Mouse (Mus musculus): ENCODE data around the gene 4930442H23Rik.
A peak's percentile ranks its signal among the peaks of the same experiment; 100 is the strongest.
"Not testable (repeated sequence)": the region's sequence is repeated elsewhere in the genome, so short reads cannot be mapped to it uniquely, and the experiment has no call there.

4930442H23Rik gene

DNA sequence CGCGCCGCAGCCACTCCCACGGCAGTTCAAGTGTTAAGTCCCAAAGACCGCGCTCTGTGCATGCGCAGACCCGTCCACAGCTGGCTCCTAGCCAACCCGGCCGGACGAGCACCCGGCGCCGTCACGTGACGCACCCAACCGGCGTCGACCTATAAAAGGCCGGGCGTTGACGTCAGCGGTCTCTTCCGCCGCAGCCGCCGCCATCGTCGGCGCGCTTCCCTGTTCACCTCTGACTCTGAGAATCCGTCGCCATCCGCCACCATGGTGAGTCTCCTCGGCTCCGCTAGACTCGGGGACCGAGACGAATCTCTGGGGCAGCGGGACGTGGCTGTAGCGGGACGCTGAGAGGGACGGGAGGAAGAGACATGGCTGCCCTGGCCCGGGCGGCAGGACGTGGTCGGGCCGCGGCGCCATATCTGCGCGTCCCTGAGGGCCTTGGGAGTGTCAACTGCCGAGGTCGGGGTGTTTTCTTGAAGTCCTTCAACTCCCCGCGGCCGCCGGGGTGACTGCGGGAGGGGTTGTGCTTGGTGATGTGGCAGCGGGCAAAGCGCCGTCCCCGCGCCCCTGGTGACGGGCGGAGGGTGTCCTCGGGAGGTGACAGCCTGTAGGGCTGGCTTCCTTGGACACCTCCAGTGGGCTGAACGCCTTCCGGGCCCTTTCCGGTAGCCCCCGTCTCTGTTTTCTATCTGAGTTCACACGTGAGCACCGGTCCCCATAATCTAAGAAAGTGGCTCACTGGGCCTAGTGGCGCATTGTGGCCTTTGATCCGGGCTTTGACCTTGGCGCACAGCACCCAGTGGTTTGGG, 7.0 kb downstream of the 4930442H23Rik start, which contains the start of gene Eef2:
TSS of gene Eef2 (plus strand) at position 166 of the 806 bp plus-strand sequence.
- DNase-seq (ENCODE audit: low spot score): peak; percentile 96

DNA sequence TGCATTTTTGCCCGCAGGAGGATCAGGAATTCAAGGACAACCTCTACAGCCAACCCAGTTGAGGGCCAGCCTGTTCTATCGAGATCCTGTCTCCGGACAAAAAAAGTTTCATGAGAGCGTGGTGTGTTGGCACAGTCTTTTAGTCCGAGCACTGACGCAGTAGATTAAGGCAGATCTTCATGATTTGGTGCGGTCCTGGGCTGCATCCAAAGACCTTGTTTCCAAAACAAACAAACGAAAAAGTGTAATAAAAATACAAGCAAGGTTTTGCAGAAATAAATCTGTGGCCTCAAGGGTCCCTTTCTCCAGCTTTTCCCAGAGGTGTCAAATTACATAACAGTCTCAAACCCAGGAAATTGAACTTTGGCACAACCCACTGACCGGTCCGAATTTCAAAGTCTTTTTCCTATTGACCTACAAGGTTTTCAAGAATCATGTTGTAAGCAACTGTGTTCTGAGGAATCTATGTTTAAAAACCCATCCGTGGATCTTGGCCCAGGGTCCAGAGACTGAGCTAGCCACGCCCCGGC, 7.6 kb downstream of the 4930442H23Rik start:
- no peak for DNase-seq (ENCODE audit: low spot score)

DNA sequence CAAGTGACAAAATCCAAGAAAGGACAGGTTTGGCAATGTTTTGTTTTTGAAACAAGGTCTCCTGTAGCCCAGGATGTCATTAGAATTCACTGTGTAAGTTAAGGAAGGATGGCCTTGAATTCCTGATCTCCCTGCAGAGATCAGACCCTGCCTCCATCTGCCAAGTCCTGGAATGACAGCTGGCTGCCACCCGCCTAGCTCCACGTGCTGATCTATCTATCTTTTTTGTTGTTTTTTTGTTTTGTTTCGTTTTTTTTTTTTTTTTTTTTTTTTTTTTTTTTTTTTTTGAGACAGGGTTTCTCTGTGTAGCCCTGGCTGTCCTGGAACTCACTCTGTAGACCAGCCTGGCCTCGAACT, 8.3 kb downstream of the 4930442H23Rik start:
- DNase-seq (ENCODE audit: low spot score): not testable (repeated sequence)

DNA sequence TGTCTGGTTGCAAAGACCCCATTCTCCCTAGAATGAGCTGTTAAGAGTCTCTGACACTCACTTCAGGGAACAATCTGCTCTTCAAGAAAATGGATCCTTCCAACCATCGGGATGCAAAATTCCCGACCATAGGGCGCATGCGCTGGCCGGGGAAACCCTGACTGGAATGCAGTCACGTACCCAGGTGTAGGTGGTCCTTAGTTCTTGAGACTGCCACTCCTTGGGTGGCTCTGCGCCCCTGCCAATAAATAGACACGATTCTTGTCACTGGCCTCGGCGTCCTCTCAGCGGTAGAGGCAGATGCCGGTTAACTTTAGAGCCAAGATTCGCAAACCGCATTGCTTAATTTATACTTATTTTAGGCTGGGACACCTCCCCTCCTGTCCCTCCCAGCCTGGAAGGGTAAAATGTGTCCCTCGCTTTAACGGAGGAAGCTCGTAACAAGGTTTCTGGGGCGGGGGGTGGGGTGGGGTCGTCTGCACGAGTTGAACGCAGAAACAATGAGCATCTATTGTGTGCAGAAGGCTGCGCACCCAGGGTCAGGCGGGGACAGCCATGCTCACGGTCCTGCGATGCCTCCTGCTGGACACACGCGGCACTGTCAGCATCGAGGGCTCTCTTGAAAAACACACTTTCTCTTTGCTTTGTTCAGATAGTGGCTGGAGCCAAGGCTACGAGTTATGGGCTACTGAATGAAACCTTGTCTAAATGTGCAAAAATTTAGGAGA, 8.9 kb downstream of the 4930442H23Rik start:
- peak; percentile 86 for DNase-seq (ENCODE audit: low spot score)

DNA sequence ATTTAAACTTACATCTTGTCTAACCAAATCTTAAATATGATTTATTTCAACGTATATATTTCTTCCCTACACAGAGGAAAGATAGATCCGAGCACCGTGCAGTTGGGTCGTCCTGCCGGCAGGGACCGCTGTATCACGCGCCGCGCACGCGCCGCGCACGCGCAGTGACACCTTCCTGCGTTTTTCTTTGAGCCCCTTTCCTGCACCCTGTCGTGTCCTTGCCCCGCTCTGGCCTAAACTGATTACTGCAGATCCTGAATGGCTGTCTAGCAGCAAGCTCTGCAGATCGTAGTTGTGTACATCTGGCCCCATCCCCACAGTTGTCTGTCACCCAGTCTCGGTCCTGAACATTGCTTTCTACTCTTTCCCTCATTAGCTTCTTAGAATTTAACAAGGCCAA, 10.5 kb downstream of the 4930442H23Rik start:
- peak; percentile 85 for DNase-seq (ENCODE audit: low spot score)

DNA sequence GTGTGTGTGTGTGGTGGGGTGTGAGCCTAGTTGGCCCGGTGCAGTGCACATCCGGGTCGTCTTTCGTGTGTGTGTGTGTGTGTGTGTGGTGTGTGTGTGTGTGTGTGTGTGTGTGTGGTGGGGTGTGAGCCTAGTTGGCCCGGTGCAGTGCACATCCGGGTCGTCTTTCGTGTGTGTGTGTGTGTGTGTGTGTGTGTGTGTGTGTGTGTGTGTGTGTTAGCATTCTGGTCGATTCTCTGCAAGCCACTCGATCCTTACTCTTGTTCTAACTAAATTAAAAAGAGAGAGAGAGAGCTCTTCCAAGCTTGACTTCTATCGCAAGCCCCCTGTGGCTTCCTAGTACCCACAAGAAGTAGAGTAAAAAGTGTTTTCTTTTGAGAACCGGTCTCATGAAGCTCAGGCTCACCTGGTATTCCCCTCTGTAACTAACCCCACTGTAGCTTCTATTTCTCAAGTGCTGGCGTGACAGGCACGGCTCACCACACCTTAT, 14.2 kb downstream of the 4930442H23Rik start:
- peak; percentile 82 for DNase-seq (ENCODE audit: low spot score)

DNA sequence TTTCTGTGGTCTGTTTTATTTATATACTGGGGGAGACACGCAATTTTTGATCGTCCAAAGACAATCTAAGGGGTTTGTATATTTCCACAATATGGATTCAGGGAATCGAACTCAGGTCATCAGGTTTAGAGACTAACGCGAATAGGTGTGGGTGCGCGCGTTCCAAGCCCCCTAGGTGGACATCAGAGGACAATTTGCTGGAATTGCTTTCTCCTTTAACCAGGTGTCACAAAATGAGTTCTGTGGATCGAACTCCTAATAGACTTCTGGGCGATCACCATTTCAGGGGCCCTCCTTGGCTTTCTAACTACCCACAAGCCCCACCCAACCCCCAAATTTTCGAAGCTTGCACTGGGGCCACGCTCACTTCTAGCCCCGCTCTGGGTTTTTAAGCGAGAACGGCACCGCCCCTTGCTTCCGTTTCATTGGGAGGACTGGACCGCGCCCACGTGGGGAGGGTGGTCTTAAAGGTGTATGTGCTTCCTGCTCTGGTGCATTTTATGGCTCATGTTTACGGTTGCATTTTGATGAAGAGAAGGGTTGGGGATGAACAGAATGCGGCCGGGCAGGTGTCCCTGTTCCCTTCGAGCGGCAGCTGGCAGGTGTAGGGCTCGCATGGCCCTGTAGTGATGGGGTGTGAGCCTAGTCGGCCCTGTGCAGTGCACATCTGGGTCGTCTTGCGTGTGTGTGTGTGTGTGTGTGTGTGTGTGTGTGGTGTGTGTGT, 15.0 kb downstream of the 4930442H23Rik start:
- DNase-seq (ENCODE audit: low spot score): peak; percentile 81

DNA sequence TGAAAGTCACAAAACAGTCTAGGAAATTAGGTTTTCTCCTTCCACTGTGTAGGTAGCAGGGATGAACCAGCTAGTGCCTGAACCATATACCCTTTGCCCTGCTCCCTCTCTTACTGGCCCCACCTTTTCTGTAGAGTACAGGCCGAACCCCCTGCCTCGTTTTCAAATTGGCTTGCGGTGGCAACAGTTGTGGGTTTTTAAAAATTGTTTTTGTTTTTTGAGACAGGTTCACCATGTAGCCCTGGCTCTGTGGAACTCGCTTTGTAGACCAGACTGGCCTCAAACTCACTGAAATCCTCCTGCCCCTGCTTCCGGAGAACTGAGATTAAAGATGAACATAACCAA, 15.6 kb downstream of the 4930442H23Rik start:
- DNase-seq (ENCODE audit: low spot score): peak; percentile 87

DNA sequence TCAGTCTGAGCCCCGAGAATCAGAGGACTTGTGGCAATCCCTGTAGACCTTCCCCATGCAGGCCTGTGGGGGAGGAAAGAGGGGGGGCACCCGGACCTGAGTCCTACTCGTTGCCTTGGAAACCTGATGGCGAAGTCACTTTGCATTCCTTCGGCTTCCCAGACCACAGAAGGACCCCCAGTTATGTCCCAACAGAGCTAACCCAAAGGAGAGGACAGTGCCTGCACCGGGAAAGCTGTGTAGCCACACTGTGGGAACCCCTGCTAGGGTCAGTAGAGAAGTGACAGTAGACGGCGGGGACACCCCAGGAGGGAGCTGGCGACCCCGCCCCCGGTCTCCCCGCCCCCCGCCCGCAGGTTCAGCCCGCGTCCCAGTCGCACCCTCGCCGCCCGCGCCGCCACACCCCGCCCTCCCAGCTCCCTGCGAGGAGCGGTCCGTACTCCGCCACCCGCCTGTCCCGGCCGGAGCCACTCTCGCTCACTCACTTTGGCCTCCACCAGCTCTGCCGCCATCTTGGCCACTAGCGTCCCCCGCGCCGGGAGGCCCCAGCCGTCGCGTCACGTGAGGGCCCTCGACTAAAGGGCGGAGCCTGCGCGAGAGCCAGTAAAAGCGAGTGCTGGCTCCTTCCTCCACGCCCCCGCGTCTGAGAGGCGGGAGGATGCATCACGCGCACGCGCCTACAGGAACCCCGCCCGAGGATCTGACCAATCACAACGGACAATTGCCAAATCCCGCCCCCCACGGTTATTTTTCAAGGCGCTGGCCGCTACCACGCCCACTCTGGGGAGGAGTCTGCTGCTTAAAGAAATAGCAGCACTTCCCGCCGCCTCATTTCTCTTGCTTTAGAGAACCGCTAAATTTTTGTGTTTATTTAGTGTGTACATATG, 16.2 kb downstream of the 4930442H23Rik start, which contains the start of gene Pias4:
TSS of gene Pias4 (minus strand) at position 724 of the 887 bp plus-strand sequence.
- peak; percentile 100 for DNase-seq (ENCODE audit: low spot score)

DNA sequence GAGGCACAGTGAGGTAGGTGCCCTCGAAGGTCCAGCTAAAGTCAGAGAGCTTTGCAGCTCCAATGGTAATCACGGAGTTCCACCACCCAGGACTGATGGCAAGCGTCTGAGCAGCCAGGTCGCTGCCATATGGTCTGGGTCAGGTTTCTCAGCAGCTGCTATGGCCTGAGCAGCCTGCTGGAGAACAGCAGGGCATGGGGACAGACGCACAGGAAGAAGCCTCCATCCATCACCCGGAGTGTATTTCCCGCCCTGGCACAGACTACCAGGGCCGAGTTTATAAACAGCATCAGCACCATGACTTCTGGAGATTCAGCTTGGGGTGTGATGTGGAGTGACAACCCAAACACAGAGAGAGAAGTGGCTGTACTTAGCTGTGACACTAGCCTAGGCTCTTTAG, 18.5 kb downstream of the 4930442H23Rik start:
- DNase-seq (ENCODE audit: low spot score): no peak

DNA sequence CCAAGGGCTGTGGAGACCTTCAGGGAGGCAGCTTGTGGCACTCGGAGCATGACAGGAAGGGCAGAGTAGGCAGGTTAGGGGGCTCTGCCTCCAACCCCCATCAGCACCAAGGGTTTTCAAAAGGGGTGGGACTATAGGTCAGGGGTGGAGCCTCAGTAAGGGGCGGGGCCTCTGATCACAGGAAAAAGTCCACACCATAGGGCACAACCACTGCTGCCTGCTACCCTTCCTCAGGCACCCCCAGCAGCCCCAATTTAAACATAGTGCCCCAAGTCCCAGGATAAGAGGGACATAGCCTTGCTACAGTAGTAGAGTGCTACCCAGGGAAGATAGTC, 21.4 kb downstream of the 4930442H23Rik start:
- DNase-seq (ENCODE audit: low spot score): no peak

DNA sequence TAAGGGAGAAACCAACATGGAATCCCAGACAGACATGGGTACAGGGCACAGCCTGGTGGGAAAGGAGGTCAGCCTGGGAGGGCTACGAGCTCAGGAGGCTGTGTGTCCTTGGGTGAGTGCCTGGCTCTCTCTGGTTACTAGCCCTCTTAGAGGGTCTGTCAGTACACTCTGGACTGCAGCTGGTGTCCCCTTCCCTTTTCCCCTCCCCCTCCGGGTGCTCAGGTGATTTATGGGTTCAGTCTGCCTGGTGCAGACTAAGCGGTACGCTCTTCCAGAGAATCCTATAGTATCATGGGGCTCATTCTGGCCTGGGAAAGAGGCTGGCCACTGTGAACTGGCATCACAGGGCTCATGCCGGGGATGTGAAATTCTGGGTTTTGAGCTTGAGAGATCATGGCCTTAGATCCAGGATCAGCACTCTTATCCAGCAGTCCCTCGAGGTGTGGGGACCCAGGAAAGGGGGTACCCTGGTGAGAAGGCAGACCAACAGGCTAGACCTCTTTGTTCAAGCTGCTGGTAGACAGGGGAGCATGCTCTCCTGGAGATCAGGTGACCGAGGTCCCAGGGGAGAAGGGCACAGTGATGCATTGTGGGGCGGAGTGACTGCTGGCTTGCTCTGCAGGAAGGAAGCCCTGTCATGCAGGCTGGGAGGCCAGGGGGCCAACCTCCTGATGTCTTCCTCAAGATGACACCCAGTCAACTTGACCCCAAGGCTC, 21.9 kb downstream of the 4930442H23Rik start:
- peak; percentile 26 for DNase-seq (ENCODE audit: low spot score)

DNA sequence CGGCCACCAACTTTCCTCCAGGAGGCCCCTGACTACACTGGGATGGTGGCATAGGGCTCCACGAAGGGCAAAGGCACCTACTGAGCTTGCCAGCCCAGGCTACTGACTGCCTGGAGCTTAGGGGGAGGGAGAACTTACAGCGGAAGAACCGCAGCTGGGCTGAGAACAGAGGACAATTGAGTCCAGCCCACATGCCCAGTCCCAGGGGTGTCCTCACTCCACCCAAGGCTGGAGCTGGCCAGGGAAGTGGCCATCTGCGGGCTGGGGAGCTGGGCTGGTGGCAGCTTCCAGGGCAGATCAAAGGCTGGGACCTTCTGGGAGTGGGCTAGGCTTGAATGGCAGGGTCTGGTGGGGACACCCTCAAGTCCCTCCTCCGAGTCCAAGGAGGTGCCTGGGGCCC, 28.9 kb downstream of the 4930442H23Rik start:
- no peak for DNase-seq (ENCODE audit: low spot score)

DNA sequence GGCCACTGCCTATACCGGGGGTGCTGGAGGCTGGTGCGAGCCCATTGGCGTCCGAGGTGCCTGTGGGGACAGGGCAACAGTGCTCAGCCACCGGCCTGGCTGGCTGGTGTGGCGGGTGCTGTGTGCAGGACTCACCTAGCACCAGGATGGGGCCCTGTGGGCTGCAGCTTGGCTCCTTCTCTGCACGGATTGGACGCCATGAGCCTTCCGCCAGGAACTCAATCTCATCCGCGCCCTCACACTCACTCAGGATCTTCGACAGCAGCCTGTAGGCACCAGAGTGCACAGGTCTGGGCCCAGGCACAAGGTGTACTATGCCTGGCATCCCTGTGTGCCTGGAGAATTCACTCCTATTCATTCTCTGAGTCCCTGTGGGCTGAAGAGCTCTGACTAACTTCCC, 29.3 kb downstream of the 4930442H23Rik start:
- no peak for DNase-seq (ENCODE audit: low spot score)

DNA sequence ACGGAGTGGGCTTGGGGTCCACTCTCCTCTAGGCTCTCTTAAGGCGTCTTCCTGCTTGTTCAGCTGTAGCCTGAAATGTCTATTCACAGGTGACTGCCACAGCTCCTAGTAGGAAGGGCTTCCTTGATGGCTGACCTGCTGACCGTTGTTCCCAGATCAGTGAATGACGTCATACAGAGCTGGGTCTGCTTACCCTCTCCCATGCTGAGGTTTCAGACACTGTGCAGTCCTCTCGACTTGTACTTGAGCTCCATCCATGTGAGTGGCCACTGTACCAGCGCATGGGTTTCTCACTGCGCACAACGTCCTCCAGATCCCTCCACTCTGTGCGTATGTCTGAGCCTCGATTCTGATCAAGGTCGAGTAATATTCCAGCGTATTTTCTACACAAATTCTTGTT, 31.0 kb downstream of the 4930442H23Rik start:
- no peak for DNase-seq (ENCODE audit: low spot score)

DNA sequence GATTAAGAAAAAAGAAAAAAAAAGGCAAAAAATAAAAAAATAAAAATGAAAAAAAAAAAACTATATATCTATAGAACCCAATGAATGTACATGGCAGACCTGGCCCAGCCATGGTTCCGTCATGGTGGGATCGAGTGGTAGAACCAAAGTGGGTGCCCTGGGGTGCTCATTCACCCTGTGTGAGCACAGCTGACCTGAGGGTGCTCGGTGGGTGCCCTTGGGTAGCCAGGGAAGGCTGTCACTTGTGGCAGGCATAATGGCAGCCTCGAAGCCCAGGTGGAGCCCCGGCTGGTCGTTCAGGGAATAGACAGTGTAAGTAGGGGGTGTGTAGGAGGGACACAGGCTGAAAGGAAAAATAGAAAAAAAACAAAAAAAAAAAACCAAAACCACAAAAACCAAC, 32.4 kb downstream of the 4930442H23Rik start:
- no peak for DNase-seq (ENCODE audit: low spot score)

DNA sequence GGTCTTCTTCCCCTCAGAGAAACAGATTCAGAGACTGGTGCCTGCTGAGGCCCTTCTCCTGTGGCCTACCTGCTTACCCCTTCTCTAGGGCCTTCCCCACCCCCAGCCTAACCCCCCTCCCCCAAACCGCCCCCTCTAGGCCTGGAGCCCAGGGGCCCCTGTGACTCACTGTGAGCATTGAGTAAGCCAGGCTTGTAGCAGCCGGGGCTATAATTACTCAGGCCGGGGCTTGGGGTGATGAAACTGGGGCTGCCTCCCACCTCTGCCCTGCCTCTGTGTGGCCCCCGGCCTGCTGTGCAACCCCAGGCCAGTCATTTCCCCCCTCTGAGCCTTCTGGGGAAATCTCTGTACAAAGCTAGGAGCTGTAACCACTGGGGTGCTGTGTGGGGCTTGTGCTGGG, 37.4 kb downstream of the 4930442H23Rik start:
- DNase-seq (ENCODE audit: low spot score): no peak

DNA sequence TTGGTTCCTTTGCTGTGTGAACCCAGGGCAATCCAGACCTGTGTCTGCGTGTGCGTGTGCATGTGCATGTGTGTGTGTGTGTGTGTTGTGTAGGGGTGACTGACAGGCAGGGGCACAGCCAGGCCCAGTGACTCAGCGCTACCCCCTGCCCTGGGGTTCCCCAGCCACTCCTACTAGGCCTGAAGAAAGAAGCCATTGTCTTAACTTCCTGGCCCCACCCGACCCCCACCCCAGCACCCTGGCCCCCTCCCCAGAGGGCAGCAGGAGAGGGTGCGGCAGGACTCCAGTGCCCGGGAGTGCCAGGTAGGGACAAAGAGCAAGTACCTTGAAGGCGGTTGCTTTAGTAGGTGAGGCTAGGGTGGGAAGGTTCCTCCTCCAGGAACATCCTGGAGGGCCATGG, 37.9 kb downstream of the 4930442H23Rik start:
- no peak for DNase-seq (ENCODE audit: low spot score)

DNA sequence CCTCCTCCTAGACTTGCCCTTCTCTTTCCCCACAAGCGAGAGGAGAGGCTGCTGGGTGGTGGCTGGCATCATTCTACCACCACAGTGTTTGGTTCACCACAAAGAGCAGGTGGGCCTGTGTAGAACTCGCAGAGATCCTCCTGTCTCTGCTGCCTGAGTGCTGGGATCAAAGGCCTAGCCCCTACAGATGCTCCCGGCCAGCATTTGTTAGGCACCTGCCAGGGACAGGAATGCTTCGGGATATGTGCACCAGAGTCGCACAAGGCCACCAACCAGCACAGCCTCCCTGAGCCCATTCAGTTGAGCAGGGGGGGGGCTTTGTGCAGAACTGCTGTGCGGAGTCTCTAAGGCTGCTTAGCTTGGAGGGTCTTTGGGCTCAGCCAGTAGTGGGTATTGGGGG, 38.3 kb downstream of the 4930442H23Rik start:
- DNase-seq (ENCODE audit: low spot score): no peak

DNA sequence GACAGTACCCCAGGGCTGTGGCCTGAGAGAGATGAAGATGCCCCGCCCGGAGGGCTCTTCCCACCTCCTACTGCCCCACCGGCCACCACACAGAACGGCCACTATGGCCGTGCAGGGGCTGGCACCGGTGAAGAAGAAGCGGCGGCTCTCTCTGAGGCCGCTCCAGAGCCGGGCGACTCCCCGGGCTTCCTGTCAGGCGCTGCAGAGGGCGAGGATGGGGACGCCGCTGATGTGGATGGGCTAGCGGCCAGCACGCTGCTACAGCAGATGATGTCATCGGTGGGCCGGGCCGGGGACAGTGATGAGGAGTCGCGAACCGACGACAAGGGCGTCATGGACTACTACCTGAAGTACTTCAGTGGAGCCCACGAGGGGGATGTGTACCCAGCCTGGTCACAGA, 39.0 kb downstream of the 4930442H23Rik start:
- no peak for DNase-seq (ENCODE audit: low spot score)
